Mouse (Mus musculus) stomach, embryonic 16.5 days (tissue): ENCODE data around the gene Bicd1. TPM values are rescaled to one million over a fixed set of nuclear protein-coding genes. Genes with fewer than 3 reads are reported as not detected.

Experiments used
- ATAC-seq: fragments of 200-750 bp; cut with Nextera tagmentation; 2 replicates; pipeline ENCODE4 v1.8.0; 2017; ENCODE audit warnings: moderate number of reproducible peaks, moderate TSS enrichment; ENCODE audit not compliant: insufficient read depth, low FRiP score
- H3K27ac ChIP-seq: fragments of 300-500 bp; sonication (generic); 2 replicates; pipeline ENCODE4 v1.5.1; 2014; ENCODE audit warnings: low read length
- H3K27me3 ChIP-seq: fragments of 300-500 bp; sonication (generic); 2 replicates; pipeline ENCODE4 v1.6.1; 2014; ENCODE audit warnings: low read length, control low read depth, mixed read lengths; ENCODE audit not compliant: control insufficient read depth, insufficient read depth
- H3K36me3 ChIP-seq: fragments of 300-500 bp; sonication (generic); 2 replicates; pipeline ENCODE4 v1.6.1; 2014; ENCODE audit warnings: low read length; ENCODE audit not compliant: control insufficient read depth, insufficient read depth
- H3K4me1 ChIP-seq: fragments of 300-500 bp; sonication (generic); 2 replicates; pipeline ENCODE4 v1.6.1; 2014; ENCODE audit warnings: low read length, control low read depth, mixed read lengths; ENCODE audit not compliant: control insufficient read depth, insufficient read depth
- H3K4me2 ChIP-seq: fragments of 300-500 bp; sonication (generic); 2 replicates; pipeline ENCODE4 v1.6.1; 2014; ENCODE audit warnings: low read depth, low read length, mixed read lengths
- H3K4me3 ChIP-seq: fragments of 300-500 bp; sonication (generic); replicated peaks from 2 replicates; pipeline ENCODE4 v1.5.1; 2014; ENCODE audit warnings: mild to moderate bottlenecking, low read length
- H3K9ac ChIP-seq: fragments of 300-500 bp; sonication (generic); 2 replicates; pipeline ENCODE4 v1.6.1; 2014; ENCODE audit warnings: low read length
- H3K9me3 ChIP-seq: fragments of 300-500 bp; sonication (generic); replicated peaks from 2 replicates; pipeline ENCODE4 v1.6.1; 2016; ENCODE audit warnings: low read length, control low read depth; ENCODE audit not compliant: control insufficient read depth
- WGBS: fragments of 180-500 bp; shearing (Covaris S2); extraction: QIAGEN DNeasy Blood & Tissue Kit; methylation state at CpG from one replicate; pipeline ENCODE4 v1.1.7; 2014; 5-methylcytosine and 5-hydroxymethylcytosine counted together
- polyA plus RNA-seq: library from polyadenylated mRNA; unstranded; fragments of >200 nt; fragmentation: Nextera tagmentation; extraction: Ambion mirVana; gene quantifications from 2 replicates; pipeline ENCODE4 v1.2.1, GENCODE M21; 2015

The Bicd1 gene
- polyA plus RNA-seq, 1 experiment from 2014 or later: 11.4 TPM

DNA sequence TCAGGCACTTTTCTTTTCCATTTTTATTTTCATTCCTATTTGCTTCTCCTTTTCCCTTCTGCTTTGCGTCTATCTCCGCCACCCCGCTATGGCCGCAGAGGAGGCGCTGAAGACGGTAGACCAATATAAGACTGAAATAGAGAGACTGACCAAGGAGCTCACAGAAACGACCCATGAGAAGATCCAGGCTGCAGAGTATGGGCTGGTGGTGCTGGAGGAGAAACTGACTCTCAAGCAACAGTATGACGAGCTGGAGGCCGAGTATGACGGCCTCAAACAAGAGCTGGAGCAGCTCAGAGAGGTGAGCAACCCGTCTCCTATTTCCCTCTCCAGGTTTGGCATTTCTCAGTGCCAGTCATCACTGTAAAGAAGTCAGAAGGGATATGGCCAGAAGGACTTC lies 655 bp downstream of the Bicd1 start:
- no peaks in the 10 kb centered on the region for H3K36me3 ChIP-seq
- no peak for ATAC-seq
- no peaks in the 10 kb centered on the region for H3K9me3 ChIP-seq
- H3K4me2 ChIP-seq: peak overlapping the region; percentile 71
- peak overlapping the region; percentile 74 for H3K27ac ChIP-seq
- under 1% methylated on average over 11 of the region's 11 CpGs for WGBS
- no peaks in the 10 kb centered on the region for H3K27me3 ChIP-seq
- H3K9ac ChIP-seq: peak overlapping the region; percentile 78
- H3K4me1 ChIP-seq: 0 out of 2 replicates have a peak, but pooled peaks cover 5% of the 10 kb centered on the region
- peak overlapping the region; percentile 70 for H3K4me3 ChIP-seq

DNA sequence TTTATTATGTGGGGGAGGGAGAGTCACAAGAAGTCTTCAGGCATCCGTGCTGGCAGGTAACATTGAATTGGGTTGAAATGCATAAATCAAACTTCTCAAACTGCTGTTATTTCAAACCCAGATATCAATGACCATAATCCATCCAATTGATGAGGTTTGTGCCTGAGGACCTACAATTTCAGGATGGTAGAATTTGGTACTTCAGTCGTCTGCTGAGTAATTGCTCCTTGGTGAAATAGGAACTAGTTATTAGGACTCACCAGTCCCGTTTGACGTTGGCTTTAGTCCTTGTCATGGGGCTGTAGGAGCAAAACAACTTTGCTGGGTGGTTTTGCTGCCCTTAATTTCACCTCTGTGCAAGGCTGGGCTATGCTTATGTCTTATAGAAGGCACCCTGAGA lies 1.2 kb downstream of the Bicd1 start:
- Histone ChIP-seq H3K27me3 (no peaks in the 10 kb centered on the region), H3K27ac (no peak overlapping the region), H3K36me3 (no peaks in the 10 kb centered on the region), H3K9ac (peak overlapping the region; percentile 78), H3K4me2 (peak overlapping the region; percentile 71), H3K4me1 (0 out of 2 replicates have a peak, but pooled peaks cover 5% of the 10 kb centered on the region), H3K4me3 (peak overlapping the region; percentile 70), H3K9me3 (no peaks in the 10 kb centered on the region)
- 11% methylated on average over 4 of the region's 4 CpGs for WGBS
- ATAC-seq: no peak

DNA sequence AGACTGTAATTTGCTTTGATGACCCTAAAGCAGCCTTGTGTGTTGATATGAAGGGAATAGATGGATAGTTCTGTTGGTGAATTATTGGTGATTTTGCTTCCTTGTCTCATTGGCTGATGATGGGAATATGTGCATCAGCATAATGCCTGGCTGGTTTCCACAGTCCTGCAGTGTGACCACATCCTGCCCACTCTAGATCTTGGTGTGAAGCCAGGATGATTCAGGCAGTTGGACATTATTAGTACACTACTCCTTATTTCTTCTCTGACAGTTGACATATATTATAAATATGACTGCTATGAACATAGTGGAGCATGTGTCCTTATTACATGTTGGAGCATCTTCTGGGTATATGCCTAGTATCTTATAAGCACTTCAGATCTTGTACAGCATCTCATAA lies 4.6 kb downstream of the Bicd1 start:
- no peak for ATAC-seq
- H3K9me3 ChIP-seq: no peaks in the 10 kb centered on the region
- H3K36me3 ChIP-seq: no peaks in the 10 kb centered on the region
- H3K4me1 ChIP-seq: 0 out of 2 replicates have a peak, but pooled peaks cover 5% of the 10 kb centered on the region
- H3K9ac ChIP-seq: no peak overlapping the region
- no peak overlapping the region for H3K4me2 ChIP-seq
- no peaks in the 10 kb centered on the region for H3K27me3 ChIP-seq
- no peak overlapping the region for H3K4me3 ChIP-seq
- H3K27ac ChIP-seq: no peak overlapping the region

DNA sequence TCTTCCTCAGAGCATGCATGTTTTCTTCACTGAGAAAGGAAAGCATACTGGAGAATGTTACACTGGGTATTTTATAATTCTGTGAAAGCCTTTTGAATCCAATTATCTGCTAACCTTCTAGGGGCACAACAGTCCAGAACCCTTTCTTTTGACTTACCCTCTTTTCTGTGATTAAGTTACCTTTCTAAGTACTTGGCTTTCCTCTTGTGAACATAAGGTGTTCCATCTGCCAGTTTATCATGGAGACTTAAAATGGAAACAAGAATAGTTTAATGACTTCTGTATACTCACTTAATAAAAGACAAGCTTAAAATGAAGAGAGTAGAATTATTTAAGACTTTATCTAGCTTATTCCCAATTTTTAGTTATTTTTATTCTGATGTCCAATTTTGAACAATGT lies 16.1 kb downstream of the Bicd1 start:
- Histone ChIP-seq H3K9me3 (no peaks in the 10 kb centered on the region), H3K4me2 (no peak overlapping the region), H3K27me3 (no peaks in the 10 kb centered on the region), H3K9ac (no peak overlapping the region), H3K4me1 (no peaks in the 10 kb centered on the region), H3K27ac (no peak overlapping the region), H3K36me3 (no peaks in the 10 kb centered on the region), H3K4me3 (no peak overlapping the region)
- no peak for ATAC-seq

DNA sequence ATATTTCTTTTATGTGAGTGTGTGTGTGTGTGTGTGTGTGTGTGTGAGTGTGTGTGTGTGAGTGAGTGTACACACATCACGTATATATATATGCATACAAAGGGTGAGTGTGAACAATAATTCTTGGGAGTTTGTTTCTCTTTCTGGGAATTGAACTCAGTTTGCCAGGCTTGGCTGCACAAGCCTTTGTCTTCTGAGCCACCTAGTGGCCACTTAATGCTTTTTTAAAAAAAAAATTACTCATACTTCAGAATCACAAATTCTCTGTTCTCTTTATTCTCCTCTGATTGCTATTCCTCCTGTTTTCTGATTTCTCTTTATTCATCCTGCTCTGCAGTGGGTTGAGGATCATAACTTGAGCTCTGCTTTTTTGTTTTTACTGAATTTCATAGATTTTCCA lies 30.5 kb downstream of the Bicd1 start:
- H3K4me3 ChIP-seq: no peak overlapping the region
- 77% methylated on average over 1 of the region's 1 CpGs for WGBS
- no peak overlapping the region for H3K9ac ChIP-seq
- ATAC-seq: no peak
- H3K4me1 ChIP-seq: no peaks in the 10 kb centered on the region
- no peaks in the 10 kb centered on the region for H3K27me3 ChIP-seq
- H3K9me3 ChIP-seq: peaks cover 4% of the 10 kb centered on the region; the same call in 1 of the 2 replicates
- H3K4me2 ChIP-seq: no peak overlapping the region
- H3K27ac ChIP-seq: no peak overlapping the region
- no peaks in the 10 kb centered on the region for H3K36me3 ChIP-seq

DNA sequence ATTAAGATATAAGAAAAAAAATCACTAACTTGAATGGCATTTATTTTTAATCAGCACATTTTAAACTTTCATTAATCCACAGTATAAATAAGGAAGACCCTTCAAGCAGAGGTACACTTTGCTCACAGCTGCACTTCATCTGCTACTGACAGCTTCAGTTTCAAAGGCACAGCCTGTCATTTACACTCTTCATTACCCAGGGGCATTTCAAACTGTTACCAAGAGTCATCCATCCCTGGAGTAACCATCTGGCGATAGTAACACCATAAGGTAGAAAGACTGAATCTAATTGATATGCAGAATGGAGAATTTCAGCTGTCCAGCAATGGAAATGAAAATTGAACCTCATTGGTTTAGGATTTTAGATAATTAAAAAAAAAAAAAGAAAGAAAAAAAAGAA lies 34.2 kb downstream of the Bicd1 start:
- Histone ChIP-seq H3K9ac (no peak overlapping the region), H3K9me3 (no peaks in the 10 kb centered on the region), H3K4me1 (no peaks in the 10 kb centered on the region), H3K27me3 (no peaks in the 10 kb centered on the region), H3K36me3 (no peaks in the 10 kb centered on the region), H3K4me3 (no peak overlapping the region), H3K27ac (no peak overlapping the region), H3K4me2 (no peak overlapping the region)
- 43% methylated on average over 1 of the region's 1 CpGs for WGBS
- ATAC-seq: no peak

DNA sequence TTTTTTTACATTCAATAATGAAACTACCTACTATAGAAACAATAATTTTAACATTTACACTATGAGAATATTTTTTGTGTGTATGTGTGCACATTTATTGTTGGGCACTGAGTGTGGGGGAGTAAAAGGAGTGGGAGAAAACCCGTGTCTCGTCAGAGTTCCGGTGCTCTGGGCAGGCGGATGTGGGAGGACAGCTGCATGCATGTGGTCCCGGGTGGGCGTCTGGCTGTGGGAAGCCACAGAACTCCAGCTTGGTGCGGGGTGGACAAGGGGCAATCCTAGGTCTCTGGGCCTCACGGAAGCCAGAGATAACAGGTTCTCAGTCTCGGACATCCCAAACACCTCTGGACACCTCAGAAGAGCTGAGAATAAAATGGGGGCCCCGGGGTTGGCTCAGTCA lies 37.2 kb downstream of the Bicd1 start:
- Histone ChIP-seq H3K9me3 (0 out of 2 replicates have a peak, but pooled peaks cover 5% of the 10 kb centered on the region), H3K27me3 (no peaks in the 10 kb centered on the region), H3K4me2 (no peak overlapping the region), H3K4me1 (no peaks in the 10 kb centered on the region), H3K36me3 (no peaks in the 10 kb centered on the region), H3K9ac (no peak overlapping the region), H3K27ac (no peak overlapping the region), H3K4me3 (no peak overlapping the region)
- WGBS: 78% methylated on average over 10 of the region's 10 CpGs
- ATAC-seq: no peak

DNA sequence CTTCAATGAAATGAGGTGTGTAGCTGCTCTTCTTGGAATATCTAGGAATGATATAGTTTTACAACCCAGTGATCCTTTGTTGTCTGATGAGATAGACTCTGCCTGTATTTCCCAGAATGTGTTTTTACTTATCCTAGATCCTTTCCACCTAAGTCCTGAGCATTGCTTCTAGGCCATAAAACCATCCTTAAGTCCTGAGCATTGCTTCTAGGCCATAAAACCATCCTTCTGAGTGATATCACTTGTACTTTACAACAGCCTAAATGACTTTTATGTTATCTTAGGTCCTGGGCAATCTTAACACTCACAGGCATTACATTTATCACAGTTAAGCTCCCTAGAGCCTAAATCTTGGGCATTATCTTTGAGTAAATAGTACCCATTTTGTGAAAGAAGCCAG lies 48.6 kb downstream of the Bicd1 start:
- Histone ChIP-seq H3K9ac (no peak overlapping the region), H3K27ac (no peak overlapping the region), H3K4me2 (no peak overlapping the region), H3K4me3 (no peak overlapping the region), H3K27me3 (no peaks in the 10 kb centered on the region), H3K36me3 (no peaks in the 10 kb centered on the region), H3K9me3 (no peaks in the 10 kb centered on the region), H3K4me1 (no peaks in the 10 kb centered on the region)
- no peak for ATAC-seq

DNA sequence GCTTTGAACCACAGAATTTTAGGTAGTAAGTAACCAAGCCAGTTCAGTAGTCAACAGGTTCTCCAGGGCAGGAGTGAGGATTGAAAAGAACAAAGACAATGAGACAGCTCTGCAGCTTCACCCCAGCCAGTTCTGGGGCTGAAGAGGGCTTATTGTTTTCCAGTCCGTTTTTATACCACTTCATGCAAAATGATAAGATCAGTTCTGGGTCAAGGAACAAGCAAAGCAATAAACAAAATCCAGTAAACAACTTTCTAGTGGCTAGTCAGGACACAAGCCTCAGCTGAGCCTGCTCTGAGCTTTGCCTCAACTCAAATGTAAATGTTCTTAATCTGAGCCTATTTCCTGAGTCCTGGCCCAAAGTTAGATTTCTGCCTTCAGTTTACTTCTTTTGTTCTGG lies 52.3 kb downstream of the Bicd1 start:
- Histone ChIP-seq H3K27ac (no peak overlapping the region), H3K4me1 (no peaks in the 10 kb centered on the region), H3K9me3 (no peaks in the 10 kb centered on the region), H3K4me2 (no peak overlapping the region), H3K27me3 (no peaks in the 10 kb centered on the region), H3K4me3 (no peak overlapping the region), H3K36me3 (no peaks in the 10 kb centered on the region), H3K9ac (no peak overlapping the region)
- no peak for ATAC-seq
- WGBS: 26% methylated on average over 1 of the region's 1 CpGs

DNA sequence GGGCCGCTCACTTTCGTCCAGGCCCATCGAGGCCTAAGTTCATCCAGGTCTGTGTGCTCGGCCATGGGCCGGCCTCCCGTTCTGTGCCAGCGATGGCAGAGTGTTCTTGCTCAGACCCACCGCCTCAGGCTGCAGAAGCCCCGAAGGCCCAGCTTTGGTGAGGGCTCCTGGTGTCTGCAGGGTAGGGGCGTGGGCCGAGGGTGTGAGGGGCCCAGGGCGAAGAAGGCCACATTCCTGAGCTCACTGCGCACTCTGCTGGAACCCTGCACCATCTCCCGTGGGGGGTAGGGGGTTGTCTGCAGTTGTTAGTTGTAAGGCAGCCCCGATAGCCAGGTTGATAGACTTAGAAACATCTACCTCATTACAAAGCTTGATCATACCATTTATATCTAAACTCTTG lies 62.8 kb downstream of the Bicd1 start:
- no peak overlapping the region for H3K9ac ChIP-seq
- no peak overlapping the region for H3K4me2 ChIP-seq
- no peaks in the 10 kb centered on the region for H3K27me3 ChIP-seq
- no peaks in the 10 kb centered on the region for H3K36me3 ChIP-seq
- no peaks in the 10 kb centered on the region for H3K9me3 ChIP-seq
- no peaks in the 10 kb centered on the region for H3K4me1 ChIP-seq
- H3K4me3 ChIP-seq: no peak overlapping the region
- ATAC-seq: no peak
- 74% methylated on average over 15 of the region's 15 CpGs for WGBS
- H3K27ac ChIP-seq: no peak overlapping the region
